Mouse (Mus musculus) spleen, adult 2 months (tissue): ENCODE measurements around the gene Ilk. TPM values are rescaled to one million over a fixed set of nuclear protein-coding genes. Genes with fewer than 3 reads are reported as not detected.

ENCODE experiments used
- DNase-seq, 2 experiments: peaks; one replicate each; pipeline versions ENCODE4 v3.0.0 to v3.0.0-alpha.2; 2012 to 2021; ENCODE audit warnings: low spot score in 2 of 2, low read depth in 1 of 2
- H3K27ac ChIP-seq: fragments of 200-500 bp; 2 replicates; pipeline ENCODE4 v1.5.1; 2012; ENCODE audit warnings: low read length, inconsistent platforms; ENCODE audit not compliant: insufficient read depth
- H3K27me3 ChIP-seq: fragments of 200-500 bp; 2 replicates; pipeline ENCODE4 v1.6.1; 2012; ENCODE audit warnings: mild to moderate bottlenecking, moderate library complexity, low read length, inconsistent platforms; ENCODE audit not compliant: control insufficient read depth, insufficient read depth
- H3K36me3 ChIP-seq: fragments of 200-500 bp; 2 replicates; pipeline ENCODE4 v1.6.1; 2012; ENCODE audit warnings: mild to moderate bottlenecking, low read length, inconsistent platforms; ENCODE audit not compliant: control insufficient read depth, insufficient read depth
- H3K4me1 ChIP-seq: fragments of 200-500 bp; 2 replicates; pipeline ENCODE4 v1.6.1; 2011; ENCODE audit warnings: inconsistent platforms; ENCODE audit not compliant: control insufficient read depth, insufficient read depth, insufficient read length
- H3K4me3 ChIP-seq: fragments of 200-500 bp; 2 replicates; pipeline ENCODE4 v1.5.1; 2011; ENCODE audit warnings: mild to moderate bottlenecking, inconsistent platforms; ENCODE audit not compliant: insufficient read depth, insufficient read length; ENCODE audit errors: extremely low read depth
- CTCF ChIP-seq: fragments of 200-500 bp; IDR thresholded peaks from 2 replicates; pipeline ENCODE4 v1.5.1; 2011; ENCODE audit warnings: mild to moderate bottlenecking, inconsistent platforms; ENCODE audit not compliant: insufficient read depth, insufficient read length, insufficient replicate concordance; ENCODE audit errors: extremely low read depth
- POLR2A ChIP-seq: fragments of 200-500 bp; IDR thresholded peaks from 2 replicates; pipeline ENCODE4 v1.6.1; 2011; ENCODE audit warnings: low read depth, low read length, inconsistent platforms
- WGBS: fragments of 180-500 bp; shearing (Covaris S2); methylation state at CpG from one replicate; pipeline ENCODE4 v1.1.7; 2018; 5-methylcytosine and 5-hydroxymethylcytosine counted together
- polyA plus RNA-seq: library from polyadenylated mRNA; depleted of rRNA; stranded (reverse); fragments of >200 nt; gene quantifications from 2 replicates; pipeline ENCODE4 v1.2.3, GENCODE M21; 2012

The Ilk gene
- polyA plus RNA-seq, 1 experiment, result 89.5 TPM

DNA sequence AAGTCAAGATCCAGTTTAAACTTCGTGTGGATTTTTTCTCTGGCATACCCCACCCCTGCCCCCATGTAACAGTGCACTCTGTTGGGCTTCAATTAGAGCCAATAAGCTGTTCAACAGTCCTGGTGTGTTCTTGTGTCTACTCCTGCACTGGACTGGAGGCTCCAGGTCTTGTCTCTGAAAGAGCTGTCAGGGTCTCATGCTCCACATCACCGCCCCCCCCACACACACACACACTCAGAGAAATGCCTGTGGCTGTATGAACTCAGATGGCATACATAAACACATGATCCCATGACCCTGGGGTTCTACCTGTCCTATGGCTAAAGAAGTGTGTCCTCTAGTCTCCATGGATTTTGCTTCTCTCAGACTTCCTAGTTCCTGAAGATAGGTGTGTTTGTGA is 39.6 kb downstream of the Ilk start:
- DNase-seq, result no peak
- Histone ChIP-seq H3K4me3 (no peak overlapping the region), H3K27ac (no peak overlapping the region), H3K27me3 (no peaks in the 10 kb centered on the region), H3K4me1 (peaks cover 15% of the 10 kb centered on the region; the same call in 1 of the 2 replicates), H3K36me3 (no peaks in the 10 kb centered on the region)
- no peak for TF ChIP-seq CTCF
- 89% methylated on average over 2 of the region's 2 CpGs for WGBS

GRCm38 (mm10) chr7:105777316-105777715 is 40.9 kb downstream of the Ilk start:
- Histone ChIP-seq H3K4me3 (no peak overlapping the region), H3K4me1 (peaks cover 15% of the 10 kb centered on the region; the same call in 1 of the 2 replicates), H3K27ac (no peak overlapping the region), H3K36me3 (no peaks in the 10 kb centered on the region), H3K27me3 (no peaks in the 10 kb centered on the region)
- WGBS, result 84% methylated on average over 1 of the region's 1 CpGs
- TF ChIP-seq CTCF (no peak), POLR2A (no peak)
- no peak for DNase-seq

GRCm38 (mm10) chr7:105777797-105778552 is 41.6 kb downstream of the Ilk start:
- Histone ChIP-seq H3K4me1 (peaks cover 15% of the 10 kb centered on the region; the same call in 1 of the 2 replicates), H3K36me3 (no peaks in the 10 kb centered on the region), H3K27ac (0 out of 2 replicates have a peak overlapping the region, but pooled peaks have one; percentile 25), H3K27me3 (no peaks in the 10 kb centered on the region), H3K4me3 (no peak overlapping the region)
- DNase-seq, result no peak
- TF ChIP-seq CTCF (no peak), POLR2A (no peak)
- WGBS, result 20% methylated on average over 13 of the region's 13 CpGs

- peaks cover 15% of the 10 kb centered on the region; the same call in 1 of the 2 replicates for H3K4me1 ChIP-seq
- no peak overlapping the region for H3K4me3 ChIP-seq
- peak overlapping the region; percentile 35 for H3K27ac ChIP-seq
- peak; percentile 8 to 35 for DNase-seq
- 30% methylated on average over 4 of the region's 4 CpGs for WGBS
- H3K27me3 ChIP-seq, result no peaks in the 10 kb centered on the region
- TF ChIP-seq CTCF (no peak), POLR2A (no peak)
- no peaks in the 10 kb centered on the region for H3K36me3 ChIP-seq
Measured at GRCm38 (mm10) chr7:105778553-105779265, 42.3 kb downstream of the Ilk start.

DNA sequence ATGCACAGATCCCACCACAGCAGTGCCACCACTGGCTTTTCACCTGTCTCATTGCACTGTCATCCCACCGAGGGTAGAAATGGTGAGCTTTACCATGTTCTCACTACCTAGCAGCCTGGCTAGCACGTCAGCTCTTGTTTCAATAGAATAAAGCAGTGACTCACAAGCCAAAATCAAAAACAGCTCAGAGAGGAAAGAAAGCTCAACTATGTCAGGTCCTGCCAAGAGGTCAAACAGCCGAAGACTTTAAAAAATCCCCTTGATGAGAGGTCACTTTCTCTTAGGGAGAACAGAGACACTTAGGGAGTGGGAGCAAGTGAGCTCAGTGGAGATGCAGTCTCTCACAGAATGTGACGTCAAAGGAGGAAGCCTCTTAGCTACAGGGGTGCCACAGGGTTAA is 47.5 kb downstream of the Ilk start:
- TF ChIP-seq CTCF, result no peak
- TF ChIP-seq POLR2A, result no peak
- Histone ChIP-seq H3K4me1 (peaks cover 6% of the 10 kb centered on the region), H3K4me3 (no peak overlapping the region), H3K27me3 (peaks cover 16% of the 10 kb centered on the region), H3K36me3 (no peaks in the 10 kb centered on the region), H3K27ac (no peak overlapping the region)
- WGBS, result 62% methylated on average over 4 of the region's 4 CpGs
- DNase-seq, result no peak

DNA sequence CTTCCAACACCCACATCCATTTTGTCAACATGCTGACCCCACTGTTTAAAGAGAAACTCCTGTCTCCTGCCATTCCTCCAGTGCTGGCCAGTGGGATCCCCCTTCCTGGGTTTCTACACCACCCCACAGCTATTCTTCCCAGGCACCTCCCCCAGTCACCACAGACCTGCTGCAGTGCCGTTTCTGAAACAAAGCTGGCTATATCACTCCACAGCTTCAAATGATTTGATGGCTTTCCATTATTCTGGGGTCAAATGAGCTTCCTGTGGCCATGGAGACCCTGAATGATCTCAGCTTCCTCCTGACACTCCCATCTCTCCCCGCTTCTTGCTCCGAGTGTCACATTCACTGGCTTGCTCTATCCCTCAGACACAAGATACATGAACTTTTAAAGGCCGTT is 48.2 kb downstream of the Ilk start:
- no peak for DNase-seq
- 73% methylated on average over 4 of the region's 4 CpGs for WGBS

GRCm38 (mm10) chr7:105786506-105787284 is 50.3 kb downstream of the Ilk start:
- peaks cover 6% of the 10 kb centered on the region; the same call in 1 of the 2 replicates for H3K4me1 ChIP-seq
- H3K4me3 ChIP-seq, result peak overlapping the region; percentile 43; the same call in 1 of the 2 replicates
- no peak for DNase-seq
- H3K27me3 ChIP-seq, result peaks cover 17% of the 10 kb centered on the region
- TF ChIP-seq CTCF (no peak), POLR2A (no peak)
- WGBS, result 31% methylated on average over 19 of the region's 20 CpGs
- peak overlapping the region; percentile 12; the same call in 1 of the 2 replicates for H3K27ac ChIP-seq
- H3K36me3 ChIP-seq, result no peaks in the 10 kb centered on the region

More for the DNA sequence above, 48.2 kb downstream of the Ilk start:
- H3K4me1 ChIP-seq, result peaks cover 6% of the 10 kb centered on the region; the same call in 1 of the 2 replicates
- H3K27me3 ChIP-seq, result peaks cover 16% of the 10 kb centered on the region
- TF ChIP-seq CTCF, result no peak
- TF ChIP-seq POLR2A, result no peak
- no peak overlapping the region for H3K4me3 ChIP-seq
- no peaks in the 10 kb centered on the region for H3K36me3 ChIP-seq
- H3K27ac ChIP-seq, result no peak overlapping the region
